Mouse (Mus musculus): Measurements from ENCODE around the gene Atp1b2.

DNA sequence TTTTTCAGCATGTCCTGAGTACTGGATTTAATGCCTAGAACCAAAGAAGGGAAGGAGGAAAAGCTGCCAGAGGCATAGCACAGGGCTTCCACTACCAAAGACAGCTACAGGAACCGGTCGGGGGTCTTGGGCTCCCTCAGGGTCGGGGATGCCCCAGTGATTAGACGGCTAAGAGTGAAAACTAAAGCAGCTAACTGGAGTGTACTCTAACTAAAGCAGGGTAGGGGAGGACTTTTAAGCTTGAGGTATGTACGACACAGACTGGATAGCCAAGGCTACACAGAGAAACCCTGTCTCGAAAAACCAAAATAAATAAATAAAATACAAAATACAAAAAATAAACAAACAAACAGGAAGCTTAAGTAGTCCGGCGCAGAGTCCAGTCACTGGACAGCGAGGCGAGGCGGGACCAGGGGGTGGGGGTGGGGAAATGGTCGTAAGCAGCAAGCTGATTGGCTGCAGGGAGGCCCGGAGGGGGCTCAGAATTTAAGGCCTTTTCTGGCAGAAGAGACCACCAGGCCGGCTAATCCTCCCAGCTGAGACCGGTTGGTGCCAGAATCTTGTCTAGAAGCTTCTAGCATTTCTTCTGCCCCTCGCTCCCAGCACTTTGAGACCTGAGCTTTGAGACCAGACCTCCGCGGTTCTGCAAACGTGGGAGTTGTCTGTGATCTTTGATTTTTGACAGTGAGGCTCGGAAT lies 16.0 kb upstream of the Atp1b2 start, which contains the start of gene Sat2:
- TF ChIP-seq POLR2A (IDR thresholded peaks at IDR 0.05; ENCODE audit: borderline replicate concordance, low read depth, low read length) (no peak), CTCF (IDR thresholded peaks at IDR 0.05; ENCODE audit: low read depth, low read length) (no peak)

Measured in bone marrow macrophage, adult 2 months (primary cell).